Mouse (Mus musculus) liver, postnatal 0 days (tissue): Measurements from ENCODE around the gene Gm1113. TPM values are rescaled to one million over a fixed set of nuclear protein-coding genes. Genes with fewer than 3 reads are reported as not detected.

Source experiments
- ATAC-seq: fragments of 200-750 bp; cut with Nextera tagmentation; 2 replicates; pipeline ENCODE4 v1.8.0; 2017; ENCODE audit warnings: mild to moderate bottlenecking, moderate library complexity
- DNase-seq: peaks from one replicate; pipeline ENCODE4 v3.0.0-alpha.2; 2016
- H3K27ac ChIP-seq: fragments of 300-500 bp; sonication (generic); 2 replicates; pipeline ENCODE4 v1.5.1; 2014; ENCODE audit warnings: antibody characterized with exemption, moderate library complexity, mild to moderate bottlenecking, low read depth
- H3K27me3 ChIP-seq: fragments of 300-500 bp; sonication (generic); 2 replicates; pipeline ENCODE4 v1.6.1; 2014; ENCODE audit warnings: low read length, control low read depth, mixed read lengths; ENCODE audit not compliant: insufficient read depth
- H3K36me3 ChIP-seq: fragments of 300-500 bp; sonication (generic); replicated peaks from 2 replicates; pipeline ENCODE4 v1.6.1; 2014; ENCODE audit warnings: mild to moderate bottlenecking, control low read depth, low read length, moderate library complexity, mixed read lengths; ENCODE audit not compliant: insufficient read depth
- H3K4me1 ChIP-seq: fragments of 300-500 bp; sonication (generic); 2 replicates; pipeline ENCODE4 v1.6.1; 2014; ENCODE audit warnings: antibody characterized with exemption, mild to moderate bottlenecking, control low read depth; ENCODE audit not compliant: insufficient read depth
- H3K4me2 ChIP-seq: fragments of 300-500 bp; sonication (generic); 2 replicates; pipeline ENCODE4 v1.6.1; 2014; ENCODE audit warnings: low read depth, mild to moderate bottlenecking, low read length, moderate library complexity, mixed read lengths
- H3K4me3 ChIP-seq: fragments of 300-500 bp; sonication (generic); 2 replicates; pipeline ENCODE4 v1.5.1; 2014; ENCODE audit warnings: low read depth, low read length
- H3K9ac ChIP-seq: fragments of 300-500 bp; sonication (generic); replicated peaks from 2 replicates; pipeline ENCODE4 v1.6.1; 2014; ENCODE audit warnings: mild to moderate bottlenecking, moderate library complexity
- H3K9me3 ChIP-seq: fragments of 300-500 bp; sonication (generic); 2 replicates; pipeline ENCODE4 v1.6.1; 2016; ENCODE audit warnings: mild to moderate bottlenecking, control low read depth, low read length, mixed read lengths
- CTCF ChIP-seq: sonication (generic); IDR thresholded peaks from 2 replicates; pipeline ENCODE4 v1.5.1; 2016; ENCODE audit warnings: antibody characterized with exemption, low read depth
- EP300 ChIP-seq: IDR thresholded peaks from 2 replicates; pipeline ENCODE4 v1.6.1; 2016; ENCODE audit warnings: antibody characterized with exemption, low read depth, mild to moderate bottlenecking
- WGBS: fragments of 180-500 bp; shearing (Covaris S2); extraction: QIAGEN DNeasy Blood & Tissue Kit; methylation state at CpG from one replicate; pipeline ENCODE4 v1.1.7; 2014; ENCODE audit not compliant: insufficient replicate concordance; 5-methylcytosine and 5-hydroxymethylcytosine counted together
- polyA plus RNA-seq: library from polyadenylated mRNA; unstranded; fragments of >200 nt; fragmentation: Nextera tagmentation; extraction: Ambion mirVana; gene quantifications from 2 replicates; pipeline ENCODE4 v1.2.1, GENCODE M21; 2015

Gene Gm1113
- polyA plus RNA-seq, 1 experiment from 2014 or later = not detected

GRCm38 (mm10) chr9:35533266-35533665 is 15.2 kb upstream of the Gm1113 start:
- no peak overlapping the region for H3K4me3 ChIP-seq
- no peaks in the 10 kb centered on the region for H3K9me3 ChIP-seq
- TF ChIP-seq CTCF (no peak), EP300 (no peak)
- DNase-seq (no peak), ATAC-seq (no peak)
- H3K27me3 ChIP-seq = no peaks in the 10 kb centered on the region
- no peaks in the 10 kb centered on the region for H3K4me1 ChIP-seq
- H3K36me3 ChIP-seq = no peaks in the 10 kb centered on the region
- 68% methylated on average over 9 of the region's 9 CpGs for WGBS
- H3K4me2 ChIP-seq = no peak overlapping the region
- H3K27ac ChIP-seq = no peak overlapping the region
- no peak overlapping the region for H3K9ac ChIP-seq

- H3K9ac ChIP-seq = no peak overlapping the region
These were observed 11.7 kb upstream of the Gm1113 start for GRCm38 (mm10) chr9:35529796-35530195.

GRCm38 (mm10) chr9:35529141-35529540 is 11.1 kb upstream of the Gm1113 start:
- no peak overlapping the region for H3K9ac ChIP-seq
- H3K4me3 ChIP-seq = no peak overlapping the region
- no peak for ATAC-seq
- 64% methylated on average over 3 of the region's 3 CpGs for WGBS
- TF ChIP-seq CTCF = no peak
- TF ChIP-seq EP300 = no peak
- no peaks in the 10 kb centered on the region for H3K27me3 ChIP-seq
- no peaks in the 10 kb centered on the region for H3K36me3 ChIP-seq
- H3K4me1 ChIP-seq = no peaks in the 10 kb centered on the region
- no peak for DNase-seq
- no peak overlapping the region for H3K4me2 ChIP-seq
- H3K9me3 ChIP-seq = no peaks in the 10 kb centered on the region
- no peak overlapping the region for H3K27ac ChIP-seq

More at GRCm38 (mm10) chr9:35529796-35530195, 11.7 kb upstream of the Gm1113 start:
- 31% methylated on average over 1 of the region's 1 CpGs for WGBS
- TF ChIP-seq EP300 = no peak
- no peak for TF ChIP-seq CTCF
- Histone ChIP-seq H3K36me3 (no peaks in the 10 kb centered on the region), H3K27ac (no peak overlapping the region), H3K4me2 (no peak overlapping the region), H3K27me3 (no peaks in the 10 kb centered on the region), H3K9me3 (no peaks in the 10 kb centered on the region), H3K4me1 (no peaks in the 10 kb centered on the region), H3K4me3 (no peak overlapping the region)
- ATAC-seq = no peak
- DNase-seq = no peak

- TF ChIP-seq CTCF (peak; percentile 84), EP300 (no peak)
- ATAC-seq (no peak; the same call in 1 of the 2 replicates), DNase-seq (peak; percentile 62)
- no peak overlapping the region for H3K4me2 ChIP-seq
- no peaks in the 10 kb centered on the region for H3K27me3 ChIP-seq
- H3K36me3 ChIP-seq = no peaks in the 10 kb centered on the region
- no peaks in the 10 kb centered on the region for H3K9me3 ChIP-seq
- no peak overlapping the region for H3K4me3 ChIP-seq
- no peaks in the 10 kb centered on the region for H3K4me1 ChIP-seq
- WGBS = 22% methylated on average over 7 of the region's 7 CpGs
- no peak overlapping the region for H3K9ac ChIP-seq
- no peak overlapping the region for H3K27ac ChIP-seq
These were observed 5.9 kb upstream of the Gm1113 start for GRCm38 (mm10) chr9:35523941-35524411.

GRCm38 (mm10) chr9:35523541-35523940 is 5.5 kb upstream of the Gm1113 start:
- no peaks in the 10 kb centered on the region for H3K9me3 ChIP-seq
- no peak overlapping the region for H3K4me3 ChIP-seq
- TF ChIP-seq EP300 = no peak
- TF ChIP-seq CTCF = no peak
- no peak for DNase-seq
- ATAC-seq = no peak
- H3K4me1 ChIP-seq = no peaks in the 10 kb centered on the region
- H3K36me3 ChIP-seq = no peaks in the 10 kb centered on the region
- no peak overlapping the region for H3K9ac ChIP-seq
- no peak overlapping the region for H3K27ac ChIP-seq
- H3K4me2 ChIP-seq = no peak overlapping the region
- H3K27me3 ChIP-seq = no peaks in the 10 kb centered on the region
- WGBS = 63% methylated on average over 5 of the region's 5 CpGs

DNA sequence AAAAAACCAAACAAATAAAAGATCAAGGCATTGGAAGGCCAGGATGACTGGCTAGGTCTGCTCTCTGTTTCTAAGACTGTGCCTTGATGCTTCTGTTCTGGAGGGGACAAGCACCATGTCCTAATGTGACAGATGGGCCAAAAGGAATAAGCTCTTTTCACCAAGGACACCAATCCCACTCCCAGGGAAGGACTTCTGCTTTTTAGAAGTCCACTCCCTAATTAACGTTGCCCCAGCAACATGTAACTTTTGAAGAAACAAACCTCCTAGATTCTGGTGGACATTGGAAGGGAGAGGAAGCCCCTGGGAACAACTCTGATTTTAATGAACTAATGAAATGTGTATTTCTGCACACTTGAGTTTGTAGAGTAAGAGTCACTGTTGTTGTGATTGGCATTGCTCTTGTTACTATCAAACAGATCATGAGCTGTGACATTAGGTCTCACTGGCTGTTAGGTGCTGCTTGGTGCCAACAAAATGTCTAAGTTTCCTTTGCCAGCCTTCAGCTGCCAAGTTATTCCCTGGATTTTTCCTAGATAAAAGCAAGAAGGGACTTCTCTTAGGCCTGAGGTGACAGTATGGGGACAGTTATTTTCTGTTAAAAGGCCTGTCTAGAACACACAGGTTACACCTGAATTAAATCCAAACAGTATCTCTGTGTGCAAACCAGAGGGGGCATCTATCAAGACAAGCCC is 4.9 kb upstream of the Gm1113 start:
- Histone ChIP-seq H3K4me3 (no peak overlapping the region), H3K9me3 (no peaks in the 10 kb centered on the region), H3K36me3 (no peaks in the 10 kb centered on the region), H3K4me1 (no peaks in the 10 kb centered on the region), H3K27ac (no peak overlapping the region), H3K4me2 (no peak overlapping the region), H3K27me3 (no peaks in the 10 kb centered on the region), H3K9ac (no peak overlapping the region)
- WGBS = 36% methylated on average over 1 of the region's 1 CpGs
- DNase-seq (no peak), ATAC-seq (no peak)
- no peak for TF ChIP-seq CTCF
